Mouse (Mus musculus) ES-Bruce4 (cell line): Measurements from ENCODE around the gene Bzw2. TPM values are rescaled to one million over a fixed set of nuclear protein-coding genes. Genes with fewer than 3 reads are reported as not detected.
"Not testable (repeated sequence)": the region's sequence is repeated elsewhere in the genome, so short reads cannot be mapped to it uniquely, and the experiment has no call there.

ENCODE experiments used
- H3K27ac ChIP-seq: 2 replicates; pipeline ENCODE4 v1.5.1; 2012; ENCODE audit warnings: low read length, inconsistent platforms; ENCODE audit not compliant: insufficient read depth
- H3K27me3 ChIP-seq: 2 replicates; pipeline ENCODE4 v1.6.1; 2012; ENCODE audit warnings: mild to moderate bottlenecking, low read length, inconsistent platforms; ENCODE audit not compliant: control insufficient read depth, poor library complexity, insufficient read depth, severe bottlenecking
- H3K36me3 ChIP-seq: 2 replicates; pipeline ENCODE4 v1.6.1; 2012; ENCODE audit warnings: inconsistent platforms, mild to moderate bottlenecking, low read length, moderate library complexity; ENCODE audit not compliant: control insufficient read depth, poor library complexity, insufficient read depth, severe bottlenecking
- H3K4me1 ChIP-seq: one replicate; pipeline ENCODE4 v1.8.1; 2011; ENCODE audit warnings: low read length; ENCODE audit not compliant: control insufficient read depth, insufficient read depth
- H3K4me3 ChIP-seq: 2 replicates; pipeline ENCODE4 v1.5.1; 2011; ENCODE audit warnings: low read depth, mild to moderate bottlenecking, low read length
- H3K9ac ChIP-seq: 2 replicates; pipeline ENCODE4 v1.6.1; 2012; ENCODE audit warnings: low read depth, mild to moderate bottlenecking, inconsistent platforms; ENCODE audit not compliant: poor library complexity, severe bottlenecking
- H3K9me3 ChIP-seq: replicated peaks from 2 replicates; pipeline ENCODE4 v1.6.1; 2012; ENCODE audit warnings: mild to moderate bottlenecking, low read length, inconsistent platforms; ENCODE audit not compliant: control insufficient read depth, poor library complexity, insufficient read depth, severe bottlenecking
- CTCF ChIP-seq: IDR thresholded peaks from one replicate; pipeline ENCODE4 v1.8.1; 2011; ENCODE audit warnings: low read depth, low read length
- EP300 ChIP-seq: IDR thresholded peaks from 2 replicates; pipeline ENCODE4 v1.6.1; 2011; ENCODE audit warnings: low read depth, low read length; ENCODE audit not compliant: insufficient read depth
- POLR2A ChIP-seq: IDR thresholded peaks from one replicate; pipeline ENCODE4 v1.8.1; 2011; ENCODE audit warnings: low read length; ENCODE audit not compliant: insufficient read depth
- polyA plus RNA-seq: library from polyadenylated mRNA; stranded (reverse); fragments of >200 nt; gene quantifications from 2 replicates; pipeline ENCODE4 v1.2.4, GENCODE M21; 2011; ENCODE audit warnings: low read depth; ENCODE audit not compliant: missing spikeins, insufficient read depth, insufficient read length

Bzw2 gene
- polyA plus RNA-seq, result 167 and 190 TPM in 2 replicates

- H3K9ac ChIP-seq, result peak within 1 kb of the TSS; percentile 88
- no peaks in the 10 kb centered on the region for H3K36me3 ChIP-seq
Measured at GRCm38 (mm10) chr12:36157638-36158308, at the start of gene Bzw2. Bzw2 (minus strand) TSS chr12:36158080.

DNA sequence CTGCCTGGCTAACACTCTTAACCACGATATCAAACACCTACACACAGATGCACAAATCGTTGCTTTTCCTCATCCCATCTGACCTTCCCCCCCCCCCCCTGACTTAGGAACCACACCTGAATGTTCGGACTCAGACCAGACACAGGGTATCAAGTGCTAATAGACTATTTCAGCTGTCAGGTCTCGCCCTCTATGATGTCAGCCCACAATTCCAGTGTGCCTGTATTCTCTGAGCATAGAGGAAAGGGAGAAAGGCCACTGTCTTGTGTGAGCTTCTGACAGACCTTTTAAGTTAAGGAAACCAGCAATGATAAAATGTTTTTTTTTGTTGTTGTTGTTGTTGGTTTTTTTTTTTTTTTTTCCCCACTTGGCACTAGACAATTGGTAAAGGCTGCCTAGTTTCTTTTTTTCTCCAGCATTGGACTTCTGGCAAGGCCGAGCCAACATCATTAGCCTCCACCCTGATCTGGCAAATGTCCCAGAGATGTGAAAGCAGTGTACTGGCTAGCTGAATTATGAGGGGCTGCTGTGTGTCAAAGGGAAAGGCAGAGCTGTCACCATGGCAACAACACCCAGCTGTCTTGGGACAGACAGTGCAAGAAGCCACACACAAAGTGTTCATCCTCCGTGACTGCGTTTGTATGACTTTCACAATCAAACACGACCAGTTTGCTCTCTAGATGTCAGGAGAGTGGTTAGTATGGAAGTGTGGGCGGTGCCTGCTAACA lies 49.4 kb upstream of the Bzw2 start:
- Histone ChIP-seq H3K36me3 (no peaks in the 10 kb centered on the region), H3K27ac (no peak overlapping the region), H3K4me1 (no peaks in the 10 kb centered on the region), H3K9me3 (no peaks in the 10 kb centered on the region), H3K9ac (no peak overlapping the region), H3K4me3 (no peak overlapping the region), H3K27me3 (no peaks in the 10 kb centered on the region)
- TF ChIP-seq EP300 (no peak), POLR2A (no peak), CTCF (no peak)

More at GRCm38 (mm10) chr12:36157638-36158308, at the start of gene Bzw2:
- peak within 1 kb of the TSS; percentile 83 for H3K4me3 ChIP-seq
- H3K27me3 ChIP-seq, result no peaks in the 10 kb centered on the region
- peaks cover 2% of the 10 kb centered on the region for H3K4me1 ChIP-seq
- no peaks in the 10 kb centered on the region for H3K9me3 ChIP-seq
- H3K27ac ChIP-seq, result peak within 1 kb of the TSS; percentile 16
- TF ChIP-seq POLR2A (peak; percentile 29), EP300 (no peak), CTCF (no peak)

DNA sequence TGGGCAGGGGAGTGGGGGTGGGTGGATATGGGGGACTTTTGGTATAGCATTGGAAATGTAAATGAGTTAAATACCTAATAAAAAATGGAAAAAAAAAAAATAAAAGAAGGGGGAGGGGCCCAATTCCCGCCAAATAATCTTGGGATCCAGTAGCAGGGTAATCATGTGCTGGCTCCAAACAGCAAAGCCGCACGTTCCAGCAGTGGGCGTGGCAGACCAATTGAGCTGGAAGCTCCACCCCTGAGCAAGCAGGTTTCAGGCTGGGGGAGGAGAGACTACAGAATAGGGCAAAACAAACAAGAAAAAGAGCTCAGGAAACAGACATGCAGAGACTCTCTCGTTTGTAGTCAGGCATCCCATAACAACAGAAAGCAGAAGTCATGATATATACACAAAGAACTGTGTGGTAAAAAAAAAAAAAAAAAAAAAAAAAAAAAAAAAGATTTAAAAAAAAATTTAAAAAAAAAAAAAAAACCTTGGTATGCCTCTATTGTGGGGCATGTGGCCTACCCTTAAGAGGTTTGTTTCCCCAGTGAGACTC lies 47.8 kb upstream of the Bzw2 start:
- TF ChIP-seq EP300, result 0 out of 2 replicates have a peak, but pooled peaks have one; percentile 27
- not testable (repeated sequence) for H3K27ac ChIP-seq, H3K4me3 ChIP-seq, H3K9ac ChIP-seq, H3K4me1 ChIP-seq, H3K36me3 ChIP-seq, H3K27me3 ChIP-seq, H3K9me3 ChIP-seq

- H3K4me1 ChIP-seq, result no peaks in the 10 kb centered on the region
- H3K36me3 ChIP-seq, result peaks cover 2% of the 10 kb centered on the region
- TF ChIP-seq CTCF (peak; percentile 24), EP300 (no peak)
Measured at GRCm38 (mm10) chr12:36194976-36195375, 37.1 kb upstream of the Bzw2 start.

DNA sequence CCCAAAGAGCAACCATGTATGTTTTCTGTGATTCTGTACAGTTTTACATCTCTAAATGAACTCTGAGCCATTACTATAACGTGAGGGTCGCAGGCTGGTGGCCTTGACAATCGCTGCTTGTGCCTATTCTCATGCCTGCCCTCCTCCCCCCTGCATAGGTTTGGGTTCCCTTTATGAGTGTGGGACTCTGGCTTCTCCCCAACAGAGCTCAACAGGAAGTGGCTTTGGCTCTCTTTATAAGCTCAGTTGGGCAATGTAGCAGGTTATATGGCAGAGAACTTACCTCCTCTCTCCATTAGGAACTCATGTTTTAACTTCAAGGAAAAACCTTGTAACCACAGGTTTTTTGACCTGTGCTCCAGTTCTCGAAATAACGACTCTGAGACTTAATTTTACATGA lies 32.5 kb upstream of the Bzw2 start:
- H3K27ac ChIP-seq, result no peak overlapping the region
- peaks cover 4% of the 10 kb centered on the region for H3K36me3 ChIP-seq
- H3K27me3 ChIP-seq, result no peaks in the 10 kb centered on the region
- no peaks in the 10 kb centered on the region for H3K4me1 ChIP-seq
- no peak overlapping the region for H3K9ac ChIP-seq
- TF ChIP-seq CTCF (no peak), POLR2A (no peak), EP300 (no peak)
- H3K4me3 ChIP-seq, result no peak overlapping the region
- H3K9me3 ChIP-seq, result no peaks in the 10 kb centered on the region

More at GRCm38 (mm10) chr12:36194976-36195375, 37.1 kb upstream of the Bzw2 start:
- Histone ChIP-seq H3K9me3 (no peaks in the 10 kb centered on the region), H3K9ac (no peak overlapping the region), H3K4me3 (no peak overlapping the region), H3K27ac (no peak overlapping the region), H3K27me3 (no peaks in the 10 kb centered on the region)

- no peaks in the 10 kb centered on the region for H3K9me3 ChIP-seq
- no peak overlapping the region for H3K27ac ChIP-seq
- no peaks in the 10 kb centered on the region for H3K4me1 ChIP-seq
- TF ChIP-seq EP300 (no peak), CTCF (no peak), POLR2A (no peak)
- no peak overlapping the region for H3K9ac ChIP-seq
- H3K27me3 ChIP-seq, result no peaks in the 10 kb centered on the region
- H3K36me3 ChIP-seq, result peaks cover 3% of the 10 kb centered on the region
- no peak overlapping the region for H3K4me3 ChIP-seq
Measured at GRCm38 (mm10) chr12:36189610-36190009, 31.7 kb upstream of the Bzw2 start.
